Comparison of ENCODE assay signal across 8 mouse cellular contexts in genomic region chr12:11391244-11391949, GRCm38 (mm10). TPM values are rescaled to one million over a fixed set of nuclear protein-coding genes. Genes with fewer than 3 reads are reported as not detected.
DNase-seq lines count a peak whose midpoint lies in the region; ATAC-seq and TF ChIP-seq lines count a peak whose summit lies in the region.

No protein-coding gene starts in this region.

- no peaks in the 10 kb centered on the region for H3K27me3 ChIP-seq in intestine, embryonic 14.5 days (replicated peaks; ENCODE audit: control insufficient read depth, insufficient read depth, low read length)
- no peaks in the 10 kb centered on the region for H3K27me3 ChIP-seq in intestine, postnatal 0 days (replicated peaks; ENCODE audit: control insufficient read depth, insufficient read depth, low read length)
- H3K27me3 ChIP-seq in embryonic facial prominence, embryonic 11.5 days (ENCODE audit: control insufficient read depth, insufficient read depth, low read length) = no peaks in the 10 kb centered on the region
- no peaks in the 10 kb centered on the region for H3K27me3 ChIP-seq in neural tube, embryonic 13.5 days

- peak; percentile 64 for DNase-seq in intestine, embryonic 14.5 days (ENCODE audit: low spot score)
- peak; percentile 21 for DNase-seq in adrenal gland, postnatal 14 days
- DNase-seq in embryonic facial prominence, embryonic 11.5 days (ENCODE audit: low spot score) = peak; percentile 17
- DNase-seq in kidney, adult 9 months = peak; percentile 8

- no peak for TF ChIP-seq CTCF in intestine, postnatal 0 days (IDR thresholded peaks at IDR 0.05; ENCODE audit: low read depth)

- no peak overlapping the region for H3K27ac ChIP-seq in intestine, embryonic 14.5 days (ENCODE audit: low read depth)
- no peak overlapping the region for H3K27ac ChIP-seq in intestine, postnatal 0 days (ENCODE audit: low read depth, low read length)
- H3K27ac ChIP-seq in embryonic facial prominence, embryonic 11.5 days (replicated peaks; ENCODE audit: low read depth, low read length) = no peak overlapping the region
- H3K27ac ChIP-seq in neural tube, embryonic 13.5 days (replicated peaks) = no peak overlapping the region

- H3K9me3 ChIP-seq in intestine, embryonic 14.5 days (ENCODE audit: control insufficient read depth, low read length) = no peaks in the 10 kb centered on the region
- no peaks in the 10 kb centered on the region for H3K9me3 ChIP-seq in intestine, postnatal 0 days (ENCODE audit: control insufficient read depth)
- H3K9me3 ChIP-seq in embryonic facial prominence, embryonic 11.5 days (replicated peaks; ENCODE audit: control insufficient read depth, low read length) = no peaks in the 10 kb centered on the region
- H3K9me3 ChIP-seq in neural tube, embryonic 13.5 days = no peaks in the 10 kb centered on the region

- H3K4me1 ChIP-seq in intestine, embryonic 14.5 days (replicated peaks; ENCODE audit: control insufficient read depth, insufficient read depth, low read length) = peaks cover 6% of the 10 kb centered on the region; the same call in 1 of the 2 replicates
- no peaks in the 10 kb centered on the region for H3K4me1 ChIP-seq in intestine, postnatal 0 days (replicated peaks; ENCODE audit: control insufficient read depth, insufficient read depth, low read length)
- no peaks in the 10 kb centered on the region for H3K4me1 ChIP-seq in embryonic facial prominence, embryonic 11.5 days (ENCODE audit: control insufficient read depth, insufficient read depth, low read length)
- peaks cover 7% of the 10 kb centered on the region; the same call in 1 of the 2 replicates for H3K4me1 ChIP-seq in neural tube, embryonic 13.5 days (replicated peaks)

- no peak overlapping the region for H3K4me3 ChIP-seq in intestine, embryonic 14.5 days (ENCODE audit: low read depth, low read length)
- H3K4me3 ChIP-seq in intestine, postnatal 0 days (ENCODE audit: low read depth, low read length) = no peak overlapping the region
- H3K4me3 ChIP-seq in embryonic facial prominence, embryonic 11.5 days (ENCODE audit: low read depth, low read length) = no peak overlapping the region
- H3K4me3 ChIP-seq in neural tube, embryonic 13.5 days = no peak overlapping the region

- H3K4me2 ChIP-seq in intestine, embryonic 14.5 days (ENCODE audit: low read length) = no peak overlapping the region
- no peak overlapping the region for H3K4me2 ChIP-seq in intestine, postnatal 0 days (replicated peaks; ENCODE audit: low read depth)
- H3K4me2 ChIP-seq in embryonic facial prominence, embryonic 11.5 days (ENCODE audit: low read depth, low read length) = no peak overlapping the region
- no peak overlapping the region for H3K4me2 ChIP-seq in neural tube, embryonic 13.5 days

- 38% methylated on average over 7 of the region's 7 CpGs for WGBS in intestine, embryonic 14.5 days
- WGBS in intestine, postnatal 0 days = 52% methylated on average over 7 of the region's 7 CpGs
- WGBS in embryonic facial prominence, embryonic 11.5 days = 66% methylated on average over 7 of the region's 7 CpGs
- WGBS in neural tube, embryonic 13.5 days = 65% methylated on average over 7 of the region's 7 CpGs

- no peak overlapping the region for H3K9ac ChIP-seq in intestine, embryonic 14.5 days (ENCODE audit: low read length)
- H3K9ac ChIP-seq in intestine, postnatal 0 days (ENCODE audit: low read depth, low read length) = no peak overlapping the region
- H3K9ac ChIP-seq in embryonic facial prominence, embryonic 11.5 days (replicated peaks; ENCODE audit: low read length) = no peak overlapping the region
- H3K9ac ChIP-seq in neural tube, embryonic 13.5 days = no peak overlapping the region

- 0 out of 2 replicates have a peak, but pooled peaks have one; percentile 23 for ATAC-seq in intestine, embryonic 14.5 days (replicated peaks; ENCODE audit: low FRiP score, low TSS enrichment, low read depth)
- ATAC-seq in intestine, postnatal 0 days = no peak
- ATAC-seq in embryonic facial prominence, embryonic 11.5 days (replicated peaks; ENCODE audit: insufficient number of reproducible peaks, low FRiP score, low TSS enrichment, low read depth) = 0 out of 2 replicates have a peak, but pooled peaks have one; percentile 52
- ATAC-seq in neural tube, embryonic 13.5 days (ENCODE audit: low read depth) = peak; percentile 69
- no peak for ATAC-seq in inflammation-experienced regulatory T-cells, adult 6 months
- no peak for ATAC-seq in erythroid progenitor cell, adult 5-6 weeks (replicated peaks; ENCODE audit: low FRiP score, poor library complexity, severe bottlenecking)

- no peaks in the 10 kb centered on the region for H3K36me3 ChIP-seq in intestine, embryonic 14.5 days (ENCODE audit: control insufficient read depth, insufficient read depth, low read length)
- H3K36me3 ChIP-seq in intestine, postnatal 0 days (ENCODE audit: control insufficient read depth, insufficient read depth) = no peaks in the 10 kb centered on the region
- no peaks in the 10 kb centered on the region for H3K36me3 ChIP-seq in embryonic facial prominence, embryonic 11.5 days (replicated peaks; ENCODE audit: control insufficient read depth, insufficient read depth, low read depth, low read length)
- no peaks in the 10 kb centered on the region for H3K36me3 ChIP-seq in neural tube, embryonic 13.5 days

RNA-seq across cellular contexts. Expression of gene Vsnl1, which starts 45.0 kb away (rescaled TPM):
- polyA plus RNA-seq in intestine, embryonic 14.5 days (2014; fragmentation: Nextera tagmentation; extraction: Ambion mirVana) = 0.51 and 0.88 TPM in 2 replicates
- 0.17 and 0.39 TPM in 2 replicates for polyA plus RNA-seq in intestine, postnatal 0 days (2015; fragmentation: Nextera tagmentation; extraction: Ambion mirVana)
- total RNA-seq in adrenal gland, postnatal 14 days (2021) = 22.6 and 27.6 TPM in 2 replicates
- polyA plus RNA-seq in embryonic facial prominence, embryonic 11.5 days (2014; fragmentation: Nextera tagmentation; extraction: Ambion mirVana) = 3.5 and 3.6 TPM in 2 replicates
- 30.0 and 37.0 TPM in 2 replicates for polyA plus RNA-seq in neural tube, embryonic 13.5 days (2015; fragmentation: Nextera tagmentation; extraction: Ambion mirVana)
- not detected for polyA plus RNA-seq in inflammation-experienced regulatory T-cells, adult 6 months (2017; shearing (Covaris generic))
- not detected in 2 replicates for total RNA-seq in erythroid progenitor cell, adult 5-6 weeks (2015; ENCODE audit: low replicate concordance)
- total RNA-seq in erythroid progenitor cell, adult 5-6 weeks (2017; ENCODE audit: low replicate concordance) = not detected in 2 replicates

Comparison
In these comparisons a context has a peak if more than half of its experiments do, and no peak if none do; other contexts are left out.
1. ATAC-seq: peak in intestine, embryonic 14.5 days (single experiment), embryonic facial prominence, embryonic 11.5 days (single experiment) and neural tube, embryonic 13.5 days (single experiment); none in intestine, postnatal 0 days (single experiment), inflammation-experienced regulatory T-cells, adult 6 months (single experiment) and erythroid progenitor cell, adult 5-6 weeks (single experiment).
2. DNase-seq: peak in every context shown above with its lines; median percentile 64 in intestine, embryonic 14.5 days; 21 in adrenal gland, postnatal 14 days; 17 in embryonic facial prominence, embryonic 11.5 days; 8 in kidney, adult 9 months.